Mouse (Mus musculus) liver, embryonic 14.5 days (tissue): ENCODE measurements around the gene Rasgef1b.

Experiments used
- CTCF ChIP-seq: IDR thresholded peaks from 2 replicates; pipeline ENCODE4 v1.5.1; 2016; ENCODE audit warnings: antibody characterized with exemption, low read depth, control low read depth
- EP300 ChIP-seq: IDR thresholded peaks from 2 replicates; pipeline ENCODE4 v1.6.1; 2016; ENCODE audit warnings: antibody characterized with exemption, low read depth

GRCm38 (mm10) chr5:99267338-99267737 is 461.5 kb downstream of the Rasgef1b start:
- TF ChIP-seq CTCF (no peak), EP300 (no peak)
